Mouse (Mus musculus): Measurements from ENCODE around the gene Gm45234.

GRCm38 (mm10) chr6:124768704-124769044 is 12.9 kb upstream of the Gm45234 start:
- TF ChIP-seq POLR2A (IDR thresholded peaks at IDR 0.05; ENCODE audit: borderline replicate concordance, control insufficient read depth, low read depth, low read length): no peak
- TF ChIP-seq CTCF (IDR thresholded peaks at IDR 0.05; ENCODE audit: control insufficient read depth, insufficient read depth, low read length): no peak

All from bone marrow, adult 2 months (tissue).